Mouse (Mus musculus): ENCODE results near the gene Uggt2.

Uggt2 gene

GRCm38 (mm10) chr14:119006441-119007102 lies 92.7 kb downstream of the Uggt2 start:
- TF ChIP-seq GATA4 (IDR thresholded peaks at IDR 0.05; ENCODE audit: insufficient replicate concordance, low read length): no peak

DNA sequence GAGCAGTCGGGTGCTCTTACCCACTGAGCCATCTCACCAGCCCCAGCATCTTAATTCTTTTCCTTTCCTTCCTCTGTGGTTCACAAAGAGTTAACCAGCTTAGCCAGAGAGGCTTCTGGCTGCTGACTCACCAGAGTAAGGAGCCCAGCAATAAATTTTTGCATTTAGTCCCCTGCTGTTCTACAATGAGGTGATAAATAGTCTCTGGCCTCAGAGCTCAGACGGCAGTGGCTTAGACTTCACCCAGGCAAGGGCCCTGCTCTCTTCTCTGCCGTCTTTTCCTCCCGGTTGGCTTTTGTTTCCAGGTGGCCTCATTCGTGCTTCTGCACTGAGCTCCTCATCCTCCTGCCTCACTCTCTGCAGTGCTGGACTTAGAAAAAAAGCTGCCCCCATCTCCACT lies 93.4 kb downstream of the Uggt2 start:
- no peak for TF ChIP-seq GATA4 (IDR thresholded peaks at IDR 0.05; ENCODE audit: insufficient replicate concordance, low read length)

GRCm38 (mm10) chr14:119003320-119003719 lies 95.9 kb downstream of the Uggt2 start:
- no peak for TF ChIP-seq GATA4 (IDR thresholded peaks at IDR 0.05; ENCODE audit: insufficient replicate concordance, low read length)

- no peak for TF ChIP-seq GATA4 (IDR thresholded peaks at IDR 0.05; ENCODE audit: insufficient replicate concordance, low read length)
These were observed 103.9 kb downstream of the Uggt2 start for GRCm38 (mm10) chr14:118995226-118995925.

DNA sequence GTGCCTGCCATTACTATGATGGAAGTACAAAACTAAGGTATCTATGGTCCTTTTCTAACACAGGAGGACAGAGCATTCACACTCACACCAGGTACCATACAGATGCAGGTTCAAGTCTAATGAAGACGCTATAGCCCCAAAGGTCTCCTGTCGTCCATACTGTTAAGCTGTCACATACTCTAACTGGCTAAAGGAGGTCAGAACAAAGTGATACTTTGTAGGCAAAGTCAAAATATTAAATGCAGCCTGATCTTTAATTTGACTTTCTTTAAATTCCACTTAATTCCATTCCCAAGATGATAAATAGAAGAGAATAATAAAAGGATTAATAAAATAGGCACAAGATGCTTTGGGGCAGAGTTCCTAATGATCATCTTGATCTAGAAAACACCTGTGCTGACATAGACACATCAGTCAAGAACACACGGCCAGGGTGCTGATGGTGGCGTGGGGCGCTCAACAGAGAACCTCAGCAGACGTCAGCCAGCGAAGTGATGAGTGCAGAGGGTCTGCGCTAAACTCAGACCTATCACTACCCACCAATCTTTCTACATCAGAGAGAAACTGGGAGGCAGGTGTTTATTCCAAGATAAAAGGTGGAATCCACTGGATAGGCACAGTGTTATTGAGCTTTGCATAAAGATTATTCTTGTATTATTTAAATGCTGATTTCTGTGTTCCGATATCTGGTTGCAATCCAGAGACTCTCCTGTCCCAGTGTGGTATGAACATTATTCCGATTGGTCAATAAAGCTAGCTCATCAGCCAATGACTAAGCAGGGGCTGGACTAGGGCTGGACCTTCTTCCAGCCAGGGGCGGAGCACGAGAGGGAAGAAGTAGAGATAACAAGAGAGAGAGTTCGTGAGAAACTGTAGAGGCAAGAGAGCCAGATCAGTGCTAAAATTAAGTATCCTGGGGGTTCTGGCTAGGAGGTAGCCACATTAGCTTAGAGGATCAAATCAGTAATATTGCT lies 111.4 kb downstream of the Uggt2 start:
- TF ChIP-seq GATA4 (IDR thresholded peaks at IDR 0.05; ENCODE audit: insufficient replicate concordance, low read length): no peak

- no peak for TF ChIP-seq GATA4 (IDR thresholded peaks at IDR 0.05; ENCODE audit: insufficient replicate concordance, low read length)
These were observed 112.3 kb downstream of the Uggt2 start for GRCm38 (mm10) chr14:118986653-118987522.

GRCm38 (mm10) chr14:118984161-118984560 lies 115.1 kb downstream of the Uggt2 start:
- TF ChIP-seq GATA4 (IDR thresholded peaks at IDR 0.05; ENCODE audit: insufficient replicate concordance, low read length): no peak

- no peak for TF ChIP-seq GATA4 (IDR thresholded peaks at IDR 0.05; ENCODE audit: insufficient replicate concordance, low read length)
These were observed 115.8 kb downstream of the Uggt2 start for GRCm38 (mm10) chr14:118983396-118983795.

- TF ChIP-seq GATA4 (IDR thresholded peaks at IDR 0.05; ENCODE audit: insufficient replicate concordance, low read length): no peak
These were observed 118.3 kb downstream of the Uggt2 start for GRCm38 (mm10) chr14:118980890-118981289.

DNA sequence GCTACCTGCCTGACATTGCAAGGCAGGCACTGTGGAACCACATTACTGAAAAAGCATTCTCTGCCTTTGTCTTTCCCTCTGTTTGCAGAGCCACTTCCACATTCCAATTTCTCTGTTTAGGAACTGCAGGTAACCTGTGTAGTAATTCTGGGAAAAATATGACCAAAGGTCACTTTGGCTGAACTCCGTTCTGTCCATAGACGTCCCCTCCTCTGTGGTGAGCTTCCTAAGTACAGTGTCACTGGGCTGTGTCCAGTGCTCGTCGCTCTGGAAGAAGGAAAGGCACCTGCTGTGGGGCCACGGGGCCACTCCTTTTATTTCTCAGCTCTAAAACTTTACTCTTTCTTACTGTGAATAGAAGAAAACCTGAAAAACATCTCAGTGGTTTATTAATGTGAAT lies 118.9 kb downstream of the Uggt2 start:
- no peak for TF ChIP-seq GATA4 (IDR thresholded peaks at IDR 0.05; ENCODE audit: insufficient replicate concordance, low read length)

- no peak for TF ChIP-seq GATA4 (IDR thresholded peaks at IDR 0.05; ENCODE audit: insufficient replicate concordance, low read length)
These were observed 119.5 kb downstream of the Uggt2 start for GRCm38 (mm10) chr14:118979571-118980325.

- no peak for TF ChIP-seq GATA4 (IDR thresholded peaks at IDR 0.05; ENCODE audit: insufficient replicate concordance, low read length)
These were observed 122.0 kb downstream of the Uggt2 start for GRCm38 (mm10) chr14:118977136-118977816.

DNA sequence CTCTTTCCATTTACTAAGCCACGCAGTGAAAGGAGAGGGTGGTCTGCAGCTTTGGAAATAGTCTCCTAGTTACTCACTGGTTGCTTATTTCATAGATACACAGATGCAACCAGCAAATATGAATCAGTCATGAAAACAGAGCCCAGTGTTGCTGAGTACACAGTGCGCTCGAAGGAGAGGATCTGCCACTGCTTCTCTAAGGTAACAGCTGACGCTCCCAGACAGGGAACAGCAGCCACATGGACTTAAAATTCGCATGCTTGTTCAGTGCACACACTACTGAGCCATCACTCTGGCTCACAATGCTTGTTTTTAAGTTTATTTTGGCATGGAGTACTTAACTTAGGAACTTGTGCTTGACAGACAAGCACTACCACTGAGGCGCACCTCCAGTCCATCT lies 127.0 kb downstream of the Uggt2 start:
- TF ChIP-seq GATA4 (IDR thresholded peaks at IDR 0.05; ENCODE audit: insufficient replicate concordance, low read length): no peak

All from liver, adult (tissue).